Mouse (Mus musculus) ES-Bruce4 (cell line): ENCODE results near the gene Zbtb18. TPM values are rescaled to one million over a fixed set of nuclear protein-coding genes. Genes with fewer than 3 reads are reported as not detected.

ENCODE experiments used
- H3K27ac ChIP-seq: 2 replicates; pipeline ENCODE4 v1.5.1; 2012; ENCODE audit warnings: low read length, inconsistent platforms; ENCODE audit not compliant: insufficient read depth
- H3K27me3 ChIP-seq: 2 replicates; pipeline ENCODE4 v1.6.1; 2012; ENCODE audit warnings: mild to moderate bottlenecking, low read length, inconsistent platforms; ENCODE audit not compliant: control insufficient read depth, poor library complexity, insufficient read depth, severe bottlenecking
- H3K36me3 ChIP-seq: 2 replicates; pipeline ENCODE4 v1.6.1; 2012; ENCODE audit warnings: inconsistent platforms, mild to moderate bottlenecking, low read length, moderate library complexity; ENCODE audit not compliant: control insufficient read depth, poor library complexity, insufficient read depth, severe bottlenecking
- H3K4me1 ChIP-seq: one replicate; pipeline ENCODE4 v1.8.1; 2011; ENCODE audit warnings: low read length; ENCODE audit not compliant: control insufficient read depth, insufficient read depth
- H3K4me3 ChIP-seq: 2 replicates; pipeline ENCODE4 v1.5.1; 2011; ENCODE audit warnings: low read depth, mild to moderate bottlenecking, low read length
- H3K9ac ChIP-seq: 2 replicates; pipeline ENCODE4 v1.6.1; 2012; ENCODE audit warnings: low read depth, mild to moderate bottlenecking, inconsistent platforms; ENCODE audit not compliant: poor library complexity, severe bottlenecking
- H3K9me3 ChIP-seq: replicated peaks from 2 replicates; pipeline ENCODE4 v1.6.1; 2012; ENCODE audit warnings: mild to moderate bottlenecking, low read length, inconsistent platforms; ENCODE audit not compliant: control insufficient read depth, poor library complexity, insufficient read depth, severe bottlenecking
- CTCF ChIP-seq: IDR thresholded peaks from one replicate; pipeline ENCODE4 v1.8.1; 2011; ENCODE audit warnings: low read depth, low read length
- EP300 ChIP-seq: IDR thresholded peaks from 2 replicates; pipeline ENCODE4 v1.6.1; 2011; ENCODE audit warnings: low read depth, low read length; ENCODE audit not compliant: insufficient read depth
- POLR2A ChIP-seq: IDR thresholded peaks from one replicate; pipeline ENCODE4 v1.8.1; 2011; ENCODE audit warnings: low read length; ENCODE audit not compliant: insufficient read depth
- polyA plus RNA-seq: library from polyadenylated mRNA; stranded (reverse); fragments of >200 nt; gene quantifications from 2 replicates; pipeline ENCODE4 v1.2.4, GENCODE M21; 2011; ENCODE audit warnings: low read depth; ENCODE audit not compliant: missing spikeins, insufficient read depth, insufficient read length

Zbtb18 gene
- polyA plus RNA-seq, 1 experiment, result 21.3 TPM

- TF ChIP-seq POLR2A (no peak), CTCF (no peak), EP300 (no peak)
- H3K27me3 ChIP-seq, result no peaks in the 10 kb centered on the region; the same call in 1 of the 2 replicates
- no peaks in the 10 kb centered on the region for H3K36me3 ChIP-seq
- no peak overlapping the region for H3K27ac ChIP-seq
- no peak overlapping the region for H3K9ac ChIP-seq
- no peak overlapping the region for H3K4me3 ChIP-seq
- H3K9me3 ChIP-seq, result no peaks in the 10 kb centered on the region
- no peaks in the 10 kb centered on the region for H3K4me1 ChIP-seq
Measured at GRCm38 (mm10) chr1:177490808-177491207, 48.7 kb downstream of the Zbtb18 start.

GRCm38 (mm10) chr1:177491280-177491679 lies 49.1 kb downstream of the Zbtb18 start:
- no peak for TF ChIP-seq CTCF
- no peak for TF ChIP-seq EP300
- TF ChIP-seq POLR2A, result no peak
- Histone ChIP-seq H3K27me3 (no peaks in the 10 kb centered on the region; the same call in 1 of the 2 replicates), H3K9me3 (no peaks in the 10 kb centered on the region), H3K27ac (no peak overlapping the region), H3K4me3 (no peak overlapping the region), H3K36me3 (no peaks in the 10 kb centered on the region), H3K4me1 (no peaks in the 10 kb centered on the region), H3K9ac (no peak overlapping the region)

GRCm38 (mm10) chr1:177494306-177494705 lies 52.2 kb downstream of the Zbtb18 start:
- TF ChIP-seq POLR2A, result no peak
- TF ChIP-seq EP300, result no peak
- TF ChIP-seq CTCF, result no peak
- H3K4me1 ChIP-seq, result no peaks in the 10 kb centered on the region
- no peaks in the 10 kb centered on the region for H3K27me3 ChIP-seq

GRCm38 (mm10) chr1:177494913-177495542 lies 52.9 kb downstream of the Zbtb18 start:
- no peak for TF ChIP-seq CTCF
- no peak for TF ChIP-seq EP300
- TF ChIP-seq POLR2A, result no peak
- Histone ChIP-seq H3K4me3 (no peak overlapping the region), H3K36me3 (no peaks in the 10 kb centered on the region), H3K27ac (no peak overlapping the region), H3K9me3 (no peaks in the 10 kb centered on the region), H3K9ac (no peak overlapping the region), H3K4me1 (no peaks in the 10 kb centered on the region), H3K27me3 (no peaks in the 10 kb centered on the region)

More at GRCm38 (mm10) chr1:177494306-177494705, 52.2 kb downstream of the Zbtb18 start:
- Histone ChIP-seq H3K4me3 (no peak overlapping the region), H3K27ac (no peak overlapping the region), H3K36me3 (no peaks in the 10 kb centered on the region), H3K9me3 (no peaks in the 10 kb centered on the region), H3K9ac (no peak overlapping the region)

Other genes starting within 250 kb of the Zbtb18 start
- gene Akt3, start 184.1 kb upstream of the Zbtb18 start, polyA plus RNA-seq, result 42.5 and 44.3 TPM in 2 replicates